Mouse (Mus musculus) cerebellum, postnatal 25 days (tissue): ENCODE measurements at regions not wholly inside any gene's neighbourhood (a gene's known extent, or its start where the extent isn't known, plus 50 kb on each side); places are given as distances from the start of the nearest gene placed in this dataset.

Experiments used
- DNase-seq, 2 experiments: peaks; one replicate each; pipeline ENCODE4 v3.0.0; 2021; ENCODE audit warnings: mixed read lengths in 2 of 2

GRCm38 (mm10) chr12:9450620-9451019 lies 119.3 kb upstream of the Osr1 start:
- no peak for DNase-seq

- no peak for DNase-seq
Measured at GRCm38 (mm10) chr12:9460193-9460592, 109.7 kb upstream of the Osr1 start.

GRCm38 (mm10) chr12:9469655-9470470 lies 100.1 kb upstream of the Osr1 start:
- DNase-seq = no peak

GRCm38 (mm10) chr12:9475836-9476235 lies 94.1 kb upstream of the Osr1 start:
- no peak for DNase-seq

GRCm38 (mm10) chr12:9478201-9478600 lies 91.7 kb upstream of the Osr1 start:
- no peak for DNase-seq

GRCm38 (mm10) chr12:9487674-9488413 lies 82.1 kb upstream of the Osr1 start:
- DNase-seq = no peak

- DNase-seq = no peak
Measured at GRCm38 (mm10) chr12:9513926-9514325, 56.0 kb upstream of the Osr1 start.

GRCm38 (mm10) chr12:9518782-9519181 lies 51.1 kb upstream of the Osr1 start:
- DNase-seq = no peak

- no peak for DNase-seq
Measured at GRCm38 (mm10) chr12:9519346-9519745, 50.6 kb upstream of the Osr1 start.
